Mouse (Mus musculus): ENCODE data around the gene Becn1.

Gene Becn1

DNA sequence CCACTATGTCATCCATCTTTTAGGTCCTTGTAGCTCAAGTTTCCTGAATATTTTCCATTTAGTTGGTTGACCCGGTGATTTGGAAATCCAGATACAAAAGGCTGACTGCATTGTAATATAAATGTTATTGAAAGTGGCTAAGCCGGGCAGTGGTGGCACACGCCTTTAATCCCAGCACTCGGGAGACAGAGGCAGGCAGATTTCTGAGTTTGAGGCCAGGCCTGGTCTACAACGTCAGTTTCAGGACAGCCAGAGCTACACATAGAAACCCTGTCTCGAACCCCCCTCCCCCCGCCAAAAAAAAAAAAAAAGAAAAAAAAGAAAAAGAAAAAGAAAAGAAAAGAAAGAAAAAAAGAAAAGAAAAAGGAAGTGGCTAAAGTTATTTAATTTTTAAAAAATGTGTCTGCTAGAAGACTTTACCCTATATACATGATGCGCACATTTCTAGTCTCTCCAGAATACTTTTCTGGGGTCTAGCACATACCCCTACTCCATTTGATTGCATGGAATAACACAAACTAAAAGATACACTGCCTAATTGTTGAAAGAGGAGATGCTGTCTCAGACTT, 13.1 kb upstream of the Becn1 start:
- no peak for DNase-seq

DNA sequence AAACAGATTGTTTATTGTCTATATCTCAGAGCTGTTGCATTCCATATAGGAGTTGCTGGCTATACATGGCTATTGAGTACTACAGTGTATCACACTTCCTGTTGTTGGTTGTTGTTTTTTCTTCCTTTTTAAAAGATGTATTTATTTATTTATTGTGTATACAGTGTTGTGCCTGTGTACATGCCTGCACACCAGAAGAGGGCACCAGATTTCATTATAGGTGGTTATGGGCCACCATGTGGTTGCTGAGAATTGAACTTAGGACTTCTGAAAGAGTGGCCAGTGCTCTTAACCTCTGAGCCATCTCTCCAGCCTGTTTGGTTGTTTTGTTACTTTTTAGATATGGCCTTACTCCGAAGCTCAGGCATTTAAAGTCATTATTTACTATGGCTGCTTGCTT, 12.5 kb upstream of the Becn1 start:
- DNase-seq = no peak

DNA sequence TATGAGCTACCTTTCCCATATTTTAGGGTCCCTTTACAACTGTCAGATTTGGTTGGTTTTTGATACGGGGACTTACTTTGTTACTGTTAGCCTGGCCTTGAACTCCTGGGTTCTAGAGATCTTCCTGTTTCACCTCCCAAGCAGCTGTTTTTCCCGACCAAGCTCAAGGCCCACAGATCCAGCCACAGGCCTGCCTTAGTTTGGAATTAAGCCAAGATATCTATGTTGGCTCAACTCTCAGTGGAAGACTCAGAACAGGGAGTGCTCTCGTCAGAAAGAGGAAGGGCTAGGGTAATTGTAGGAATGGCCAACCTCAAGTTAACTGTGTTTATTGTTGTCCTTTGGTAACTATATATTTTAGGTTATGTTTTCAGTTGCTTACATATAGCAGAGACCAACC, 10.1 kb upstream of the Becn1 start:
- no peak for DNase-seq

DNA sequence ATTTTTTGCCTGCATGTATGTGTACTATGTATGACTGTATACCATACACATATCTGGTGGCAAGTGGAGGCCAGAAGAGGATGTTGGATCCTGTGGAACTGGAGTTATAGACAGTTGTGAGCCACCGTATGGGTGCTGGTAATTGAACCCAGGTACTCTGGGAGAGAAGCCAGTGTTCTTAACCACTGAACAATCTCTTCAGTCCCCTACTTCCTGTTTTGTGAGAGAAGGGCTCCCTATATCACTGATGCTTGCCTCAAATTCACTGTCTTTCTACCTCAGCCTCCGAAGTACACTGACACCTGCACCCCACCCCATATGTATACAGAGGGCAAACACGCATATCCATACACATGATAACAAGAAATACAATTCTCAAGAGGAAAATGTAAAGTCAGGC, 9.0 kb upstream of the Becn1 start:
- DNase-seq = no peak

DNA sequence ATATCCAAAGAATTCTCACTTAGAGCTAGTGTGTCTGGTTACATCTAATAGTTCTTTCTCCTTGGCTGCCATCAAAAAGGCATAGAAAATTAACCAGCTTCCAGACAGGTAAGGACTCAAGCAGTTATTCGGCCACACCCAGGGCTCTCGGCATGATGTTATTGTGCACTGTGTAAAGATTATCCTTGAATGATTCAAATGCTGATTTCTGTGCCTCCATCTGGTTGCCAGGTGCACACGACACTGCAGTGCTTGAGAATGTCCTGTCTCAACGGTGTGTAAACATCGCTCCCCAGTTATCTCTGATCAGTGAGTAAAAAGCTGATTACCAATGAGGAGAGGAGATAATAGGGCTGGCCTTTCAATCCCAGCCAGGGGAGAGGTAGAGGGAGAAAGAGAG, 5.7 kb upstream of the Becn1 start:
- DNase-seq = no peak

DNA sequence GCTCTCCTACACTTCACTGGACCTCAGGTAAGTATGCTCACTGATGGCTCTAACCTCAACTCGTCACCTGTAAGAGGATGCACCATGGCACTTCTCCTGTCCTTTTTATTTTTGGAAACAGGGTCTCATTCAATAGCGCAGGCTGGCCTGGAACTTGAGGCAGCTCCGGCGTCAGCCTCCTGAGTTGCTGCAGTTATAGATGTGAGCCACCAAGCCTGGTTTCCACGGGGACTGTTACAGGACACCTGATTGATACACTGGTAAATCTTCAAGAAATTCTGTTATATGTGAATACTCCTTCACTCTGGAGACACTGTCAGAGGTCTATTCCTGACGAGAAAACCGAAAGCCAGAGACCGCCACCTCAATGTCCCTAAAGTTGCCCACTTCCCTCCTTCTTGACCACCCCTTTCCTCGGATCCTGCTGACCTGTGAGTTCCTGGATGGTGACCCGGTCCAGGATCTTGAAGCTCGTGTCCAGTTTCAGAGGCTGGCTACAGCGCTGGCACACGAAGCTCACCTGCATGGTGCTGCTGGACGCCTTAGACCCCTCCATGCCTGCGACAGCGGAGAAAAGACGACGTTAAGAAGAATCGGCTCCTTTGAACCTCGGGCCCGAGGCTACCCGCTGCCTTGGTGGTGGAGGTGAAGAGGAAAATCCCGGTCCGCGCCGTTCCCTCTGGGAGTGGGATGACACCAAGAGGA, 635 bp downstream of the Becn1 start:
- DNase-seq = no peak

DNA sequence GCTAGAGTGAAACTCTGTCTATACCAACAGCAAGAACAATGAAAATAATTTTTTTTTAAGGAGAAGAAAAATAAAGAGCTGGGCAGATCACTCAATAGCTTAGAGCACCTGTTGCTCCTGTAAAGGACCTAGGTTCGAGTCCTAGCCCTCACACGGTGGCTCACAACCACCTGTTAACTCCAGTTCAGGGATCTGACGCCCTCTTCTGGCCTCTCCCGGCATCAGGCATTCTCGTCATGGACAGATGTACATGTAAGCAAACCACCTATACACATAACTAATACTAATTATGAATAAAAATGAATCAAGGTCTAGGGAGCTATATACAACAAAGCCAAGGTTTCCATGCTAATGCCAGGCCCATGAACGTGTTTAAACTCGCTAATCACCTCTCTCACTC, 1.2 kb downstream of the Becn1 start:
- DNase-seq = no peak

DNA sequence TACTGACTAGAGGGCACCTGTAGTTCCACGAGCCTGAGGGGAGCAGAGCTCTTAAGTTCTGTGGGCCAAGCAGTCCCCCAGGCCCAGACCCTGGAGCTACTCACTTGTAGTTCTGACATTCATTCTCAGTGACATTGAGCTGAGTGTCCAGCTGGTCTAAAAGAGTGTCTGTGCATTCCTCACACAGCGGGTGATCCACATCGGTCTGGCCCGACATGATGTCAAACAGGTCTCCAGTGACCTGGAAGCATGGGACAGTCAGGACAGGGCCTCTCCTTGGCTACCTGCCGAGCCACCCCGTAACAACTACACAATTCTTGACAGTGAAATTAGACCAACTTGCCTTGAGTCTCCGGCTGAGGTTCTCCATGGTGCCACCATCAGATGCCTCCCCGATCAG, 6.9 kb downstream of the Becn1 start:
- DNase-seq = no peak

DNA sequence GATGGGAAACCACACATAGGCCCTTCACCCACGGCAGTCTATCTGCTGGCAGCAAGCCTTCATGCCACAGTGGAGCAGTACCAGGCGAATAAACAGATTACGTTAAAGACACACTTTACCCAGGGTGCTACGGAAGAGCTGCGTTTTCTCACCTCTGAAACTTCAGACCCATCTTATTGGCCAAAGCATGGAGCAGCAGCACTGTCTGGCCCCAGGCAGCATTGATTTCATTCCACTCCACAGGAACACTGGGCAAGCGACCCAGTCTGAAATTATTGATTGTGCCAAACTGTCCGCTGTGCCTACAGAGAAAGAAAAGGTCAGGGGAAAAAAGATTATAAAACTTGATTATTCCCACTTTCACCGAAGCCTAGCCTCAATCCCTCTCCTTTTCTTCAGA, 10.9 kb downstream of the Becn1 start:
- DNase-seq = no peak

DNA sequence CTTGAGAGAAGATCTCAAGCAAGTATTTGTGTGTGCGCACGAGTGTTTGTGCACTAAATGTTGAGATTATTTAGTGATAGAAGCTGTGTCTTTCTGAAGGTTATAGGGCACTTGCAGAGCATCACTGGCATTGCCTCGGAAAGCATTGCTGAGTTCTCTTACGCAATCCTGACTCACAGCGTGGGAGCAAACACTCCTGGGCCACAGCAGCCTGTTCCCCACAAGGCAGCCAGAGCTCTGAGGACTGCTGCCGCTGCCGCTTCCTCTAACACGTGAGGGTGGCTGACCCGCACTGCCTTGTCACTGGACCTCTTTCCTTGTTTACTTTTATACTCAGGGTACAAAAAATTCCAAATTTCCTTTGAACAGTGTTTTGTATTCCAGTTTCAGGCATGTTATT, 14.8 kb downstream of the Becn1 start:
- DNase-seq = no peak

DNA sequence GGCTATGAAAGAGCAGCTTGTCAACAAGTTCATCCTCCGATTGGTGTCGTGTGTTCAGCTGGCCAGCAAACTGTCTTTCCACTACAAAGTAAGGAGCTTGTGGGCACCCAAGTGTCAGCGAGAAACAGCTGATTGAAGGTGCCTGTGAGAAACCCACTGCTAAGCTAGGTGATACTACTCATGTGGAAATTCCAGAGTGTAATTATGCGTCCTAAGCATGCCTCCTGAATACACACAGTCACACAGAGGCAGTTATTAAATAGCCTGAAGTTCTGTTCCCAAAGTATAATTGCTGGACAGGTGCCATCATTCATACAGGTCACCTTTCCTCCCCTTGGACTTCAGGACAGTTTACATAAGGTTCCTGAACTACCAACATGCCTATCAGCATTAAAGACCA, 18.3 kb downstream of the Becn1 start:
- DNase-seq = no peak

DNA sequence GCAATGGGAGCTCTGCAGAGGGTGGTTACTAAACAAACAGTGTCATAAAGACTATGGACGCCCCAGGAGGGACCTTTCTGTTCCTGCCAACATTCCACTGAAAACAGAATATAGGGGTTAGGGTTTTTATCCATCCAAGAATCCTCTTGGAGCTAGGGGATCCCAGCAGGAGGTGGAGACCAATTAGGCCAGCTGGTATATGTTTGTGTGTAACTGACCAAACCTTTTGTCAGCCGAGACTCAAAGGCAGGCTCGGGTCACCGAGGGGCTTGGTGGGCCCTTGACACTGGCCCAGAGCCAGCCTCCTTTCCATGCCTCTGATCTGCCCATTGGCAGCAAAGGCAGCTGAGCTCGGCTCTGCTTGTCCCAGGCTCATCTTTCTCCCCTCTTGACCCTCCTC, 19.2 kb downstream of the Becn1 start:
- DNase-seq = no peak

DNA sequence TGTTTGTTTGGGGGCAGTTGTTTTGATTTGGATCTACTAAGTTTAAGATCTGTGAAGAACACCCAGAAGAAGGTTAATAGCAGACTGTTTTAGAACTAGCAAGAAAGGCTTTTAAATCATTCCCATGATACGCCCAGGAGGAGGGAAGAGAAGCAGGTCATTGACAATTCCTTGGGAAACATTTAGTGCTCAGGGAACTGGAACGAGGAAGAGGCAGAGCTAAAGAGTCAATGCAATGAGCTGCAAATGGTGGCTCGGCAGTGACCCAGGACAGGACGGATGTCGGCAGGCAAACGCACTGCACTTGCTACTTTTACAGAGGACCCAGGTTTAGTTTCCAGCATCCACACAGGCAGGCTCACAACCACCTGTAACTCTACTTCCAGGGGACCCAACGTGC, 21.2 kb downstream of the Becn1 start:
- DNase-seq = no peak

DNA sequence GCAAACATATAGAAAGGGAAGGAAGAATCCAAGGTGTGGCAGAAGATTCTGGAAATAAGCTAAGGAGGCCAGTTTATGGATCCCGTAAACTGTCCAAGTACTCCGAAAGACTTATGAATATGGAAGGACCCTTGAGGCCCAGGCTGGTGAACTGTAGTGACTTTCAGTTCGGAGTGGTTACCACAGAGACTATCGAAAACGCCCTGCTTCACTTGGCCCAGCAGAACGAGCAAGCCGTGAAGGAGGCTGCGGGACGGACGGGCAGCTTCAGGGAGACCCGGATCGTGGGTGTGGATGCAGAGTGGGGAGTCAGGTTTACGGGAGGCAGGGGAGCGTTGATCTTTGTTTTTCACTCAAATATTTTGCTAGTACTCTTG, 22.9 kb downstream of the Becn1 start:
- peak in 1 of 2 experiments; percentile 18 for DNase-seq

DNA sequence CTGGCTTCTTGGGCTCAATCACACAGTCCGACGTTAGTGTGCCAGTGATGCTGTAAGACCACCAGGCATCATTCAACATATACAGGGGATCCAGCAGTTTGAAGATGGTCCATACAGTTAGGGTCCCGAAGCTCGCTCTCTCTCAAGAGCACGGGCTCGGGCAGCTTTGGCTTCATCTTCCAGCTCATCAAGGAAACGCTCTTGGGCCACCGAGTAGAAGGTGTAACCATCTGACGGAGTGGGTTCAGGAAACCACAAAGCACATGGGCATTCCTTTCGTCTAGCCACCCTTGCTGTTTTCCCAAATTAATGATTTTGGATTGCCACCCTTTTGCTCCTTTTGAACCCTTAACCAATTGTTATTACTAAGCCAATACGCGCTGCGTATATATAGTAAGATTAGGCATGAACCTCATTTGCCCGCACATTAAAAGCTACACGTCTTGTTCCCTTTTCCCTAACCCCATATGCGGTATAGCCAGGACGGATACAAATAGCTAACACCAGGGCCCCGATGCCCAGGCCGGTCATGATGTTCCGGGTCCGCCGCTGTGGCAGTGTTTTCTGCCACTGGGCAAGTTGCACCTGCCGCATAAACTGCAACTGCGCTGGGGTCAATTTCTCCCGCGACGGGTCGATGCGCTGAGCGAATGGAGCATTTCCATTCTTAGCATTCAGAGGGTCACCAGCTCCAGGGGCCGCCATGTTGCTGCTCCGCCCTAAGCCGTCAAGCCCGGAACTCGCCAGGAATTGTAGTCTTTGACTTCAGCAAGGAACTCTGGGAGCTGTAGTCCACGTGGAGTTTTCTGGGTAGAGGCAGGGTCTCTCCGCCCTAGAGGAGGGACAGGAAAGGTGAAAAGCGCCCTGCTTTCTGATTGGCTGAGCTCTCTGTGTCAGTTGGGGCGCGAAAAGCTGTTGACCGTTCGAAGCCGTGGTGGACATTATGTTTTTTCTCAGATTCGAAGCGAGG, 23.6 kb downstream of the Becn1 start, which contains the start of the genes Cntd1 and Coa3:
TSS of gene Cntd1 (plus strand) at position 790 of the 970 bp plus-strand sequence.
TSS of gene Coa3 (minus strand) at position 892 of the 970 bp plus-strand sequence.
- peak; percentile 62 to 70 for DNase-seq

DNA sequence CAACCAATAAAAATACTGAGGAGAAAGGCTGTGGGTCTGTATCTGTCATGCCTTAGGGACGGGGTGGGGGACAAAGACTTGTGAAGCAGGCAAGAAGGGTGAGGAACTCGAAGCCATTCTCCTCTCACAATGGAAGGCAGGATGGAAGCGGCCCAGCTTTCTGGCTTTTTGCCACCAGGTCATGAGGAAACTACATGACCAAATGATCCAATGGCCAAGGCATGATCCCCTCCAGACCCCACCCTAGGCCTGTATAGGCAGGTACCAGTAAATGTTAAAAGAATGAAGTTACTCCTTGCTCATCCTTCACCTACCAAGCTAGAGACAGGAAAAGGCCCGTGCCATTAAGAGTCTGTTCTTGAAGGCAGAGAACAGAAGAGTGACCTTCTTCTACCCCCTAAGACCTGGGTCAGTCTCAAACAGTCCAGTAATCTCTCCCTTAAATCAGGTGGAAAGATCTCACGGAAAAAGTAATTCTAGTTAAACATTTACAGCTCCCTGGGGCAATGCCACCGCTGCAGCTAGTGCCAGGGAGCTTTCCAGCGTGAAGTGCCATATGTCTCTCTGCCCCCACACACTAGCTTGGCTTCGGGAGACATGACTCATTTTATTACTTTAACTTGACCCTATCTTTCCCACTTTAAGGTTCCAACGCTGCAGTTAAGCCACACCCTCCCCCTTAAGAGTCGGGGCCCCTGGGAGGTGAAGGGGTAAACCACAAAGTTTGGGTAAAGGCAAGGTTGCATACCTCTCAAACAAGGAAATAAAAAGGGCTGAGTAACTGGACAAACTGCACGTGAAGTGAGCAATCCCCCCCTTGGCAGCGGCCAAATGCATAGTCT, 24.5 kb downstream of the Becn1 start:
- DNase-seq = no peak

DNA sequence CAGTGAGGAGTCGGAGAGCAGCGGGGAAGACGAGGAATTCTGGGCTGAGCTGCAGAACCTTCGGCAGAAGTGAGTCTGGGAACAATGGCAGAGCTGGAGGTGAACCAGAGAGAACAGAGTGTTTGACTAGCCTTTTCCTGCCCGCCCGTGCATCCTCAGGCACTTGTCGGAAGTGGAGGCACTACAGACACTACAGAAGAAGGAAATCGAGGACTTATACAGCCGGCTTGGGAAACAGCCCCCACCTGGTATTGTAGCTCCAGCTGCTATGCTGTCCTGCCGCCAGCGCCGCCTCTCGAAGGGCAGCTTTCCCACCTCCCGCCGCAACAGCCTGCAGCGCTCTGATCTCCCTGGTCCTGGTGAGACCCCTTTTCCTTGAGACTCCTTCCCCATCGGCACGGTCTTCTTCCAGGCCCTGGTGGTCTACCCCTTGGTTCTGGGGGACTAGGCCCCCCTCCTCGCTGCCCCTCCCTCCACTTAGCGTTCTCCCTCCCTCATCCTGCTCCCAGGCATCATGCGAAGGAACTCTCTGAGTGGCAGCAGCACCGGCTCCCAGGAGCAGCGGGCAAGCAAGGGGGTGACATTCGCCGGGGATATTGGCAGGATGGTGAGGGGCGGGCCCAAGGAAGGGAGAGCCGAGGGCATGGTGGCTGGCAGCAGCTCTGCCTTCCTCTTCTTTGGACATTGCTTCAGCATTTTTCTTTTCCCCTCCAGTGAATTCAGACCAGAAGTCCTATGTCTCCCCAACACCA, 25.6 kb downstream of the Becn1 start:
- DNase-seq = no peak

DNA sequence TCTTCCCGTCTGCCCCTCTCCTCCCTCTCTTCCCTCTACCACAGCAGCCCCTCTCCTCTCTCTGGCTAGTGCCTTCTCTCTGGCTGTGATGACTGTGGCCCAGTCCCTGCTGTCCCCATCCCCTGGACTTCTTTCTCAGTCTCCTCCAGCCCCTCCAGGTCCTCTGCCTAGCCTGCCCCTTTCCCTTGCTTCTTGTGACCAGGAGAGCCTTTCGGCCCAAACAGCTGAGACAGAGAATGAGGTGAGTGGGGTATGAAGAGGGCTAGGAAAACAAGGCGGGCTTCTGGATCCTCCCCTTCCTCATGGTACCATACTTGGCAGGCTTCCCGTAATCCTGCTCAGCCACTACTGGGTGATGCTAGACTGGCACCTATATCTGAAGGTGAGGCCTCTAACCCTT, 26.8 kb downstream of the Becn1 start:
- no peak for DNase-seq

DNA sequence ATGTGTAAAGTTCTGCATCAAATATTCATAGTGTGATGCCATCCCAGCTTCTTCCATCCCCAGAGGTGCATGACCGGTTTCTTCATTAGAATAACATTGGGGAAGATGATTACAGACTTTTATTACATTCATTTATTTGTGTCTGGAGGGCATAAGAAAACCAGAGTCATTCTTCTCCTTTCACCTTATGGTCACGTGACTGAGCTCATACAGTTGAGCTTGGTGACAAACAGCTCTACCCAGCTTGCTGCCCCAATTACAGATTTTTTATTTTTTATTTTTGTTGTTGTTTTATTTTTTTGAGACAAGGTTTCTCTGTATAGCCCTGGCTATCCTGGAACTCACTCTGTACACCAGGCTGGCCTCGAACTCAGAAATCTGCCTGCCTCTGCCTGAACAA, 29.6 kb downstream of the Becn1 start:
- no peak for DNase-seq

DNA sequence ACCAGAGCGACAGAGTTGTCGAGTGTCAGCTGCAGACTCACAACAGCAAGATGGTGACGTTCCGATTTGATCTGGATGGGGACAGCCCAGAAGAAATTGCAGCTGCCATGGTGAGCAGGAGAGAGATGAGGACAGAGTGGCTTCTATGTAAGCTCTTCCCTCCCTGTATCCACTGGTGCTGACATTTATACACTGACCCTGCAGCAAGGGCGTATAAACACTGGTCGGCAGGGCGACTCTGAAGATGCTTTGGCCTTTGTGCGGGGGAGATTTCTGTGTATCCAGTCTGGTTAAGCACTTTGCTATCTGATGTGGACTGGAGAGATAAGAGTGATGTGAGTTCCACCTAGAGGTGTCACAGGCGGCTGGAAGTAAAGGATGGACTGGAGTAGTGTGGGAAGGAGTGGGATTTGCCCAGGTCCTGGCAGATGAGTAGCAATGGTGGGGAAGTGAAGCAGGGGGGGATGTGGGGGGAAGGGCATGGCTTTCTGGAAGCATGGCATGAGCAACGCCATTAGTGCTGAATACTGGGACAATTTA, 32.4 kb downstream of the Becn1 start:
- no peak for DNase-seq

DNA sequence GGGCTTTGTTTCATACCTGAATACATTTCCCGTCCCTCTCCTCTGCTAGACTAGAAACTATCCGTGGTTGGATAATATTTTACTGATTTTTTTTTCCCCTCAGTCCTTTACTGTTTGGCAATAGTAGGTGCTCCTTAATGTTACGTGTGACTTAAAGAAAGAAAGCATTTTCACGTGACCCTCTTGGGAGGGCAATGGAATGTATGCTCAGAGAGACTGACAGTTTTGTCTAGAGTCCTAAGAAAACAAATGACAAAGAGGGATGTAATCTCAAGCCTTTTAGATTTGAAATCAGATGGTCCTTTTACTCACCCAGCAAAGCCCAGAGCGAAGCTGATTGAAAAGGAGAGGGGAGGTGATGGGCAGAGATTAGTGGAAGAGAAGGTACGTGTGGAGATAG, 36.2 kb downstream of the Becn1 start:
- no peak for DNase-seq

DNA sequence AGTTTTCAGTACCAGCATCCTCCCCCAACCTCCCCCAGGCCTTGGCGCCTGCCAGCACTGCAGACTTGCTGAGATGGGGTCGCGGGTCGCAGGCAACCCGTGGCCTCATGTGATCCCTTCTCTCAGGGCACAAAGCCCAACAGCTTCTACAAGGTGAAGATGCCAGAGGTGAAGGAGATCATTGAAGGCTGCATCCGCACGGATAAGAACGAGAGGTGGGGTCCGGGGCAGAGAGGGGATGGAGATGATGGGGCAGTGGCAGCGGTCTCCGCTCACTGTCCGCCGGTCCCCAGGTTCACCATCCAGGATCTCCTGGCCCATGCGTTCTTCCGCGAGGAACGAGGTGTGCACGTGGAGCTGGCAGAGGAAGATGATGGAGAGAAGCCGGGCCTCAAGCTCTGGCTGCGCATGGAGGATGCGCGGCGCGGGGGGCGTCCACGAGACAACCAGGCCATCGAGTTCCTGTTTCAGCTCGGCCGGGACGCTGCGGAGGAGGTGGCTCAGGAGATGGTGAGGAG, 37.1 kb downstream of the Becn1 start:
- DNase-seq = no peak

Data from spleen, adult 18-20 months (tissue).